Mouse (Mus musculus) frontal cortex, postnatal 10 days (tissue): ENCODE data around the gene Xrcc6.

Experiments used
- DNase-seq, 2 experiments: peaks; one replicate each; pipeline ENCODE4 v3.0.0; 2022; ENCODE audit warnings: low spot score in 2 of 2, mixed read lengths in 1 of 2

Xrcc6 gene

DNA sequence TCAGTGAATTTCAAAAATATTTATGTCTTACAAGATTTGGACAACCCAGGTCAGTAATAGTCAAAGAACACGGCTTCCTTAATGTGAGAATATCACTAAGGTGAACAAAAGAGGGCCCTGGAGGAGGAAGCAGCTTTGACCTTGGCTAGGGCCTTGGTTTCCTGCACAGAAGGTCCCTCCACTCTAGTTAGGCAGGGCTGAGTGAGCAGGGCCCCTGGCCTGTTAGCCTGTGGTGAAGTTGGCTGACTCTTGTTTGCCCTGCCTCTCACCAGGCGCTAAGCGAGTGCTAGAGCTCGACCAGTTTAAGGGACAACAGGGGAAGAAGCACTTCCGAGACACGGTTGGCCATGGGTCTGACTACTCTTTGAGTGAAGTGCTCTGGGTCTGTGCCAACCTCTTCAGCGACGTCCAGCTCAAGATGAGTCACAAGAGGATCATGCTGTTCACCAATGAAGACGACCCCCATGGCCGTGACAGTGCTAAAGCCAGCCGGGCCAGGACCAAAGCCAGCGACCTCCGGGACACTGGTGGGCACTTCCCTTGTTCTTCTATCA is 35.0 kb downstream of the Xrcc6 start:
- DNase-seq = no peak

DNA sequence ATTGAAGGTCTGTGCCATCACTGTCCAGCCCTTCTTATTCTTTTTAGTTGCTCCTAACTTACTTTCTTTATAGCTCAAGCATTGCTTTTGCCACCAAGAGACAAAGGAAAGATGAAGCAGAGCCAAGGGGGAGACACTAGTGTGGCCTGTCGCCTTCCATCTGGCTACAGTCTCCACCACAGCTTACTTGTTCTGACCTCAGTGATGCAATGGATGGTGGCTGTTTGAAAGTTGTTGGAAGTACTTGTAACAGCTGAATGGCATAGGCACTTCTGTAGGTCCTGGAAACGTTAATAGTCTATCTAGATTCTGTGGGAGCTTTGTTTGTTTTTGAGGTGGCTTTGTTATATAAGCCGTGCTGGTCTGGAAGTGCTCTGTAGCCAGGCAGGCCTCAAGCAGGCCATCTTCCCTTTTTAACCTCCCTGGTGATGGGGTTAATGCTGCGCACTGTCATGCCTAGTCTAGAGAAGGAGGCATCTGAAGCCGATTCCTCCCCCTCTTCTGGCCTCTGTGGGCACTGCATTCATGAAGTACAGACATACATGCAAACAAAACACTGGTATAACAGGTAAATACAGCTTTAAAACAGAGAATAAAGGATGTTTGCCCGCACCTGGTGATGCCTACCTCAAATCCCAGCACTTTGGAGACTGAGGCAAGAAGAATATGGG is 36.5 kb downstream of the Xrcc6 start:
- DNase-seq = no peak

DNA sequence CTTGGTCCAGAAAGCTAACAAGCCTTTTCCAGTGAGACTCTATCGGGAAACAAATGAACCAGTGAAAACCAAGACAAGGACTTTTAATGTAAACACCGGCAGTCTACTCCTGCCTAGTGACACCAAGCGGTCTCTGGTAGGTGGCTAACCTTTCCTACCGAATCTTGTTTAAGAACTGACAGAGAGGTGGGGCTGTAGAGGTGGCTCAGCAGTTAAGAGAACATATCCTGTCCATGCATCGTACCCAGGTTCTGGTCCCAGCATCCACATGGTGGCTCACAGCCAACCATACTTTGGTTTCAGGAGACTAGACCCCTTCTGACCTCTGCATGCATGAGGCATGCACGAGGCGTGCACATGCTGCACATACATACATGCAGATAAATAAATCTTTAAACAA is 39.6 kb downstream of the Xrcc6 start:
- no peak for DNase-seq

DNA sequence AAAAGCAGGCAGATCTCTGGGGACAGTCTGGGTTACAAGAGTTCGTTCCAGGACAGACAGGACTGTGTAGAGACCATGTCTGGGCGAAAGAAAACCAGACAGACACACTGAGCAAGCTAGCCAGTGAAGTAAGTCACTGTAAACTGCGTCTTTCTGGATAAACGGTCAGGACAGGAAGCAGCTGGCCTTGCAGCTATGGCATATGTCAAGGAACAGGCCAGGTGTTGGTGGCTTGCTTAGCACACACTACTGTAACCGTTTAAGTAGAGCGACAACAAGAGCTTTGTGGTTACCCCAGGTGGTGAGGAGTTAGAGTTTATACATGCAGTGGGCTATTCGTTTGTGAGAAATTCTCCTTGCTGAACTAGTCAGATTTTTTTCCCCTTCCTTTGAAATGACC is 40.1 kb downstream of the Xrcc6 start:
- DNase-seq = no peak

DNA sequence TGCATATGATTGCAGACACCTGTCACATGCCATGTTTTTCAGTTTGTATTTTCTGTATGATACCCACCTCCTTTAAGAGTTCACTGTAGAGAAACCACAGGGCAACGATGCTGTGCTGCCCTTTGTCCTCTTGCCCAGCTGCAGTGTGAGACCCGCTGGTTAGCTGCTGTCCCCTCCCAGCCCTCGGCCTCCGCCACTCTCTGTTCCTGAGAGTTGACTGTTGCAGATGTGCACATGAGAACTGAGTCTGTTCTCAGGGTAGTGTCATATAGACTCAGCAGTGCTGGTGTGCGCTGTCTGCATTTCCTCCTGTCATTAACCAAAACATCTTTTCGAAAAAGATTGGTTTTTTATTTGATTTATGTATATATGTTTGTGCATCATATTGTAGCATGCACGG is 44.8 kb downstream of the Xrcc6 start:
- no peak for DNase-seq

DNA sequence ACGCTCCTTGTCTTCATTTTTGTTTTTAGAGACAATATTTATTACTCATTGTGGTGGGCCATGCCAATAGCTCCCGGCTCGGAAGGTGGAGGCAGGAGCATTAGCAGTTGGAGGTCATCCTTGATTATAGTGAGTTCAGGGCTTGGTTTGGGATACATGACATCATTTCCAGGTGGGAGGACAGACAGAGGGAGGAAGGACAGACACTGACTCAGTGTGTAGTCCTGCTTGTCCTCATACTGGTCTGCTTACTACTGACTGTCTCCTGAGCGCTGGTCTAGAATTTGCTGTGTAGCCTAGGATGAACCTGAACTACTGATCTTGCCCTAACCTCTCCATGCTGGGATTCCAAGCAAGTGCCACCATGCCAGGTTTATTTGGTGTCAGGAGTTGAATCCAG is 46.1 kb downstream of the Xrcc6 start, which contains the start of gene Desi1:
Gene Desi1, minus strand, starts transcription at position 101 of the 400 bp plus-strand sequence.
- no peak for DNase-seq

DNA sequence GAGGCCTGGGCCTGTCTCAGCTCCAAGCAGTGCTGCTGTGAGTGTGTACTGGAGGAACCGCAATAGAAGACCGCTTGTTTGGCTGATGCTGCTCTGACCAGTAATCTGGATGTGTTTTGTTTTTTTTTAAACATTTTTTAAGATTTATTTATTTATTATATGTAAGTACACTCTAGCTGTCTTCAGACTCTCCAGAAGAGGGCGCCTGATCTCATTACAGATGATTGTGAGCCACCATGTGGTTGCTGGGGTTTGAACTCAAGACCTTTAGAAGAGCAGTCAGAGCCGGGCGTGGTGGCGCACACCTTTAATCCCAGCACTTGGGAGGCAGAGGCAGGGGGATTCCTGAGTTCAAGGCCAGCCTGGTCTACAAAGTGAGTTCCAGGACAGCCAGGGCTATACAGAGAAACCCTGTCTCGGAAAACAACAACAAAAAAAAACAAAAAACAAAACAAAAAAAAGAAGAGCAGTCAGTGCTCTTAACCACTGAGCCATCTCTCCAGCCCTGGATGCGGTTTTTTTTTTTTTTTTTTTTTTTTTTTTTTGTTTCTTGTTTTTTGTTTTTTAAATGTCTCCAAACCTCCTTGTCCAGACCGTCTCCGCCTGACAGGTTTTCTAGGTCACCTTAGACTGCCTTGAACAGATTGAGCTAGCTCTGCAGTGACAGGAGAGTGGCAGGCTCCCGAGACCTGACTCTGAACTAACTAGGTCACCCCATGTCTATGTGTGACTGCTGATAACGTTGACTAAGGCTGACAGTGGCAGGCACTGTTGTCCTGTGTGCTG is 48.5 kb downstream of the Xrcc6 start:
- DNase-seq = no peak

DNA sequence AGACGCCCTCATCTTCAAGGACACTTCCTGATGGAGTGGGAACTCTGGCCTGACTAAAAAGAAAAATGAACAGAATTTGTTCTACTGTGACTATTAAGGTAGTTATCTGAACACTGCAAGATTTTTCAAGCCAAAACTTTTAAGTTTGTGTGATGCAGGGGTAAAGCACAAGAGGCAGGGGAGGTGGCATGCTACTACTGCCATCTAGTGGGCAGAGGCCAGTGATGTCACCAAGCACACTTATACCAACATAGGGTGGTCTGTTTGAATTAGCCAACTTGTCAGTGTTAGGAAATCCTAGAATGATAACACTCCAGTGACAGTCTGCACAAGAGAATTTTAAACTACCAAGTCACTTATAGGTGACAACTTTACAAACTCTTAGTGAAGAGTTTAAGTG is 53.0 kb downstream of the Xrcc6 start:
- peak in 1 of 2 experiments; percentile 27 for DNase-seq

DNA sequence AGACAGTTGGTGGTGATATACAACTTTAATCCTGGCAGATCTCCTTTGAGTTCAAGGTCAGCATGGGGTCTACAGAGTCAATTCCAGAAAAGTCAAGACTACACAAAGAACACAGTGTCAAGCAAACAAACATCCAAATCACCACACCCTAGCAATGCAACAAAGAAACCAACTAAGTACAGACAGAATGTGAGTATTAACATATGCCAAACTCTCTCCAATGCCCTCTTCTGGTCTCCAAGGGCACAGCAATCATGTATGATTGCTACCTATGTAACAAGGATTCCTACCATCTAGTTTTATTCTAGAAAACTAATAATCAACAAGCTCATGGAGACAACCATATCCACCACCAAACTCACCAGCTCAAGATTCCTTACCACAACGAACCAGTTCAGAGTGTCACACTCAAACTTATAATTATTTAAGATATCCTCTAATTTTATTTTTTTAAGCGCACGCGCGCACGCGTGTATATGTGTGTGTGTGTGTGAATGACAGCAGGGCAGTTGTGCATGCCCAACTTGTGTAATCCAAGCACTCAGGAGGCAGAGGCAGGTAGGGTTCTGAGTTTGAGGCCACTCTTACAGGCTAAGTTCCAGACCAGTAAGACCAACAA is 56.6 kb downstream of the Xrcc6 start:
- DNase-seq = no peak

DNA sequence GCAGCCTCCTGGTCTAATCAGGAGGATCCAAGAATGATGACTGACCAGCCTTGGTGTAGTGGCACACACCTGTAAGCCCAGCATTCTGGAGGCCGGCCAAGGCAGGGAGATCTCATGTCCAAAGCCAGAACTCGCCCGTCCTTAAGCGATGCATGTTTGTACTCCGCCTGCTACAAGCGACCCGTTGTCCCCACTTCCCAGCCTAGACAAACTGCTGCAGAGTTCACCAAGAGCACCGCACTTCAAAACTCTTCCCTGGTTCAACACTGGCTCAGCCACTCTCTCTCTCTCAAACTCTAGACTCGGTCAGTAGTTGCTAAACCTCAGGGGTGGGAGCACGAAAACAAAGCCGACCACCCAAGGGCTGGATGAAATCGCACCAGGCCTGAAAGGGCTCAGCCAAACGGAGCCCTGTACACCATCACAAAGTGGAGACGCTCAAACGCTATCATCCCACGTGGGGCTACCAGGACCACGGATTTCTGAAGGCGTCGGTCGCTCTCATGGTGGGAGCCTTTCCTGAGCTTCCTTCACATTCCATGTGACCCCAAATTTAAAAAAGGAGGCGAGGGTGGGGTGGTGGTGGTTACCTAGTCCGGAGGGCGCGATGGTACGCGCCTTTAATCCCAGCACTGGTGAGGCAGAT is 58.7 kb downstream of the Xrcc6 start:
- DNase-seq = no peak

DNA sequence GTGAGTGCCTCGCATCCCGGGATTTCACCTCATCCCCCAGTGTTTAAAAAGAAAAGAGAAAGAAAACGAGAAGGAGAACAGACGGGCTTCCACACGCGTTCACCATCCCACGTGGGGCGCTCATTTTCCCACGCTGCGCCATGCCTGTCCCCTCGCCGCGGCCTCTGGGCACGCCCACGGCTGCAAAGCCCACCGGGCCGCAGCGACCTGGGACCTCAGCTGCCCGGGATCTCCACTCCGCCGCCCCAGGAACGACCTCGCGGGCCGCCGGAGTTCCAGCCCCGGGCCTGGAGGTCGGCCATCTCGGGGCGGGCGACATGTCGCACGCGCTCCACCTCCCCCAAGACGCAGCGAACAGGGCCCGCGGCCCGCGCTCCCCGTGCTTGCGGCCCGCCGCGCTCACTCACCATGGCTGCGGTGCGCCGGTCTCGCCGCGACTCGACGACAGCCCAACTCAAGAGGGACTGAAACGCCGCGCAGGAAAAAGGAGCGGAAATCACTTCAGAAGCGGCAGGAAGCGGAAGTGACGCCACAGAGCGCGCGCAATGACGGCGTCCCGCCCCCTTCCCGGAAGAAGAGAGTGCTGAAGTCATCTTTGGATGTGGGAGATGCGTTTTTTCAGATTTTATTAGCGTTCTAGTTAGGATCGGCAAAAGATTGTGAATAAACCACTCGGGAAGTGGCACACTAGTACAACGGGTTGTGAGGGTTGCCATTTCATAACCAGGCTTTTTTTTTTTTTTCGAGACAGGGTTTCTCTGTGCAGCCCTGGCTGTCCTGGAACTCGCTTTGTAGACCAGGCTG is 59.6 kb downstream of the Xrcc6 start, which contains the start of gene Snu13:
Gene Snu13, minus strand, starts transcription at position 519 of the 804 bp plus-strand sequence.
- DNase-seq = peak; percentile 81 to 91

DNA sequence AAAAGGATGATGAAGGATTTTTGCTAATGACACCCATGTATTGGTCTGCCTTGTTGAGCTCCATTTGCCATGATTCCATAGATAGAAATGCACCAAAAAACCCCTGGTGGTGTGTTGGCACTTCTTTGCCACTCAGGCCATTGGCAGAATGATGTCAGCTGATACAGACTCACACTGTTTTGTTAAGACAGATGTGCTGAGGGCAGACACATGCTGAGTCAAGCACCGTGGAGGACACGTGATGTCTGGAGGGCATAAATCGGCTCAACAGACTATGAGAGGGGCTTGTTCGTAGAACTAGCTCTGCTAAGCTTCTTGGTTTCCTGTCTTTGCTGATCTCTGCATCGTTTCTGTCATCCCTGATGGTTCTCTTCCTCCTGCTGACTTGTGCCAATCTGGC is 64.9 kb downstream of the Xrcc6 start:
- DNase-seq = no peak

DNA sequence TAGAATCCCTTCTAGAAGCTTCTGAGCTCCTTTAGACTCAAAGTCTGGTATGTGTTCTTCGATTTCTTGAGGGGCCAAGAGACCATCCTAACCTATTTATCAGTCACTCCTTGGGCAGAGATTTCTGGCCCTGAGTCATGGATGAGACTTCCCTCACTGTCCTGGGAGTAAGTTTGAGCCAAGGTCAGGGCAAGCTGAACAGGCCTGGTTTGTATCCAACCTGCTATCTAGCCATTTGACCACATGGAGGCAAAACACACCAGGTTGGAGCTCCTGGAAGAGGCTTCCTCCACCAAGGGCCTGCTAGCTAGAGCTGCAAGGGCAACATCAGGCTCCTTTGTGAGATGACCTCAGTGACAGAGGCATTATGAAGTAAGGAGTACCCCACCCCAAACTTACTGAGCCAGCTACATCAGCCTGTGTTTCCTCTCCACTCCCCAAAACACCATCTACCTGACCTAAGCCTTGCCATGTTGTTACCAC is 71.1 kb downstream of the Xrcc6 start, which contains the start of gene 4930407I10Rik:
Gene 4930407I10Rik, plus strand, starts transcription at position 433 of the 483 bp plus-strand sequence.
- no peak for DNase-seq

DNA sequence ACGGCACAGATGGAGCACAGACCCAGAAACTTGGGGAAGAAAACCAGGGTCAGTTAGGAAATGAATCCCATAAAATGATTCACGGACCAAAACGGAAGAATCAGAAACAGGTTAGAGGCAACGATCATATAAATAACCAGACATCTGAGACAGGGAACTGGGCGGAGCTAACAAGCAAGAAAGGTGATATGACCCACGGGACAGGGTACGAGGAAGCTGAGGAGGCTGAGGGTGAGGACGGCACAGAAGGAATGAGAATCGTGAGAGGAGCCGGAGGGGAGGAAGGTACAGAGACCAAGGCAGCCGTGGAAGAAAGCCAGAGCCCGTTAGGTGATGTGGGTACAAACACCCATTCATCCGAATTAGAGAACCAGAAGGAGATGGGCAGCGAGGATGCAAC is 76.3 kb downstream of the Xrcc6 start:
- no peak for DNase-seq

DNA sequence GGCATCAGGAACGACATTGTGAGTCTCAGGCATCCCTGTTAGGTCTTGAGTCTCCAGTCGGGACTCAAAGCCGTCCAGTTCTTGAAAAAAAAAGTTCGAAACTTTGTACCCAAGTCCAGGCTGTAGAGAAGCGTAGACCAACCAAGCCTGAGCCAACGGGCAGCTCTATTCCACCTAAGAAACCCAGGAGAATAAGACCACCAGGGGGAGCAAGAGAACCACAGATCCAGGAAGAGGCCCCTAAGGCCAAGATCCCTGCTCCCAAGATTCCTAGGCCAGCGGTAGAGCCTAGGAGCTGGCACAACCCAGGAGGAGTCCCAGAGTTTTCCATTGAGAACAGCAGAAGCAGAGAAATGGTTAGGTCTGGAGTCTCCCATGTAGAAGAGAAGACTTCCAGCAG is 77.9 kb downstream of the Xrcc6 start:
- DNase-seq = peak in 1 of 2 experiments; percentile 66

DNA sequence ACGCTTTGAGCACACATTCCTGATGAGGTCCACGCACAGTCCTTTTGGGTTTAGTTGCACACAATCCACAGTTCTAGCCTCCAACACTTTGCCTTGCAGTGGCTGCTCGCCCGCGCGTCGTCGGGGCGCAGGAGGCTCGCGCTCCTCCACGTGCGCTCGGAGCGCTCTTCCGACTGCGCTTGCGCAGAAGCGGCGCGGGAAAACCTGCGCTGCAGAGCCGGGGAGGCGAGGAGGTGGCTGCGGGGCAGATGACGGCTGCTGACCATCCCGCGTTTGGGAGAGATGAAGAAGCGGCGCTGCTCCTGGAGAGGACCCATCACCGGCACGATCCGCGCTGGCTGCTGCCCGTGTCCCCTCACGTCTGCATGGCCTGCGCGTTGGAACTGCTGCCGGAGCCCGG is 82.3 kb downstream of the Xrcc6 start, which contains the start of gene Mei1:
Gene Mei1, plus strand, starts transcription at position 99 of the 400 bp plus-strand sequence.
- no peak for DNase-seq

DNA sequence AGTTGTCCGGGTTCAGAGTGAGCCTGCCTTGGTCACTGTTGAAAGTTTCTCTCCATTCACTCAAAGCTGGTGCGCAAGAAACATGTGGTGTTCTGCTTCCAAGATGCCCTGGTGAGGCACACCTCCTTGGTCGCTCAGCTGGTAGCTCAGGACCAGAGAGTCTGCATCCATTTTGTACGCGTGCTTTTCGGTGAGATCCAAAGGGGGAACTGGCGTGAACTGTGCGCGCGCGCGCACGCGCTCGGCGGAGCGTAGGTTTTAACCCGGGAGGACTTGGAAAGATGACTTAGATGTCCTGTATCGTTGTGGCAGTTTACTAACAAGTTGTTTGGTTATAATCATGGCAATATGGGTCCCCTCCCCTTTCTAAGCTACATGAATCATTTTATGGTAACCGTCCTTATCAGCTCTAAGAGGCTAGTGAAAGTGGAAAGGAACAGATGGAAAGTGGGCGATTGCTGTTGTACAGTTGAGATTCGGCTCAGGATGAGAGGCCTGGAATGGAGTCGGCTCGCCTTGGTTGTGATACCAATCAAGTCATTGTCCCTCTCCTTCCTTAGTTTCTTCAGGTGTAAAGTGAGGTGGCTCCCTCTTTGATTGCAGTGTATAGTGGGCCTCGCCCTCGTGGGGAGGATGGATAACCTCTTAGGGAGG is 84.3 kb downstream of the Xrcc6 start:
- no peak for DNase-seq

DNA sequence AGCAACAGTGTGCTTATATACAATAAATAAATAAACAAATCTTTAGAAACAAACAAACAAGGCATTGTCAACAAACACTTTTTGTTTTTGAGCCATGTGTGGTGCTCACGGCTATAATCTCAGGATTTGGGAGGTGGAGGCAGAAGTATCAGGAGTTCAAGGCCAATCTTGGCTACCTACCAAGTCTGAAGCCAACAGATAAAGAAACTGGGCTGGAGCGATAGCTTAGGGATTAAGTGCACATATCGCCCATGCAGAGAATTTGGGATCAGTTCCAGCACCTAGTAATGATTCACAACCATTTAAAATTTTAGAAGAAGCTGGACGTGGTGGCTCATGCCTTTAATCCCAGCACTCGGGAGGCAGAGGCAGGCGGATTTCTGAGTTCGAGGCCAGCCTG is 85.9 kb downstream of the Xrcc6 start:
- no peak for DNase-seq

DNA sequence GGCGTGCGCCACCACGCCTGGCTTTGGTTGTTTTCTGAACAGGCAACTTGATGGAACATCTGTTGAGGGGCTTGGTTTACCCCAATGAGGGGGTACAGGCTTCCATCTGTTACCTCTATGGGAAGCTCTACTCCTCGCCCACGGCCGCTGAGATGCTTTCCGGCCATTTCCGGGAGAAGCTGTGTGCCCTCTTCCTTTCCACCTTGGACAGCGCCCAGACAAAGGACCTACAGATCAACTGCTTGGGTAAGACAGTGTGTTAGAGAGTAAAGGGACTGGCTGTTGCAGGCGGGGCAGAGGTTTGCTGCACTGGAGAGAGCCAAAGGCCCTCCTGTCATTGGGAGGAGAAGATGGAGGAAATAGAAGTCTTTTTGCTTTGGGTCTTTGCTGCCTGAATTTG is 92.2 kb downstream of the Xrcc6 start:
- no peak for DNase-seq

DNA sequence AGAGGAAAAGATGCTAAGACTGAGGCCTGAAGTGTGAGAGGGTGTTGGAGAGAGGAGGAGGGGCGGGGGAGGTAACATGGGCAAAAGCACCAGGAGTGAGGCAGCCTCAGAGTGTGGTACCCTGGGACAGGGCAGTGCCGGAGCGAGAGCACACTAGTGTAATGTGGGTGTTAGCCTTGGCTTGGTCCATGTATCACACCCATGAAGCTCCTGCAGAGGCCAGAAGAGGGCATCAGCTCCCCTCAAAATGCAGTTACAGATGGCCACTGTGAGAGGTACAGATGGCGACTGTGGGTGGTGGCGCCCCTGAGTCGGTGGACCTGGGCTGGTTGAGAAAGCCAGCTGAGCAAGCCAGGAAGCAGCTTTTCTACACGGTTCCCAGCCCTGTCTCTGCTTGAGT is 93.5 kb downstream of the Xrcc6 start:
- DNase-seq = peak; percentile 24 to 25
